Mouse (Mus musculus) spleen, adult 2 months (tissue): ENCODE results near the gene Fuca1.

Source experiments
- CTCF ChIP-seq: fragments of 200-500 bp; IDR thresholded peaks from 2 replicates; pipeline ENCODE4 v1.5.1; 2011; ENCODE audit warnings: mild to moderate bottlenecking, inconsistent platforms; ENCODE audit not compliant: insufficient read depth, insufficient read length, insufficient replicate concordance; ENCODE audit errors: extremely low read depth
- POLR2A ChIP-seq: fragments of 200-500 bp; IDR thresholded peaks from 2 replicates; pipeline ENCODE4 v1.6.1; 2011; ENCODE audit warnings: low read depth, low read length, inconsistent platforms

DNA sequence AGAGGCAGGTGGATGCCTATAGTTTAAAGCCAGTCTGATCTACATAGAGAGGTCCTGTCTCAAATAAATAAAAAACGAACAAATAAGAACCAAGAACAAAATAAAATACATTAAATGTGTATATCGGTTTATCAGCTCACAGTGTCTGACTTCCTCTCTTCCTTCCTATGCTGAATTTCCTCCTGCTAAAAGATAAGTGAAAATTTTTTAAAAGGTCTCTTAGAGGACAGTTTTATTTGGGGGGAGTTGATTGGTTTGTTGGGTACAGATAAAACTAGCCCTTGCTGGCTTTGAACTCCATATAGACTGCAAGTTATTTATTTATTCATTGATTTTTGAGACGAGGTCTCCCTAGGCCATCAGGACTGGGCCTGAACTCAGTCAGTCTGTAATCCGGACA is 7.1 kb upstream of the Fuca1 start:
- no peak for TF ChIP-seq POLR2A
- TF ChIP-seq CTCF: no peak
